Mouse (Mus musculus) hematopoietic stem cell, adult 5-6 weeks (primary cell): ENCODE measurements at regions not wholly inside any gene's neighbourhood (a gene's known extent, or its start where the extent isn't known, plus 50 kb on each side); places are given as distances from the start of the nearest gene placed in this dataset.
A peak's percentile ranks its signal among the peaks of the same experiment; 100 is the strongest.
"Not testable (repeated sequence)": the region's sequence is repeated elsewhere in the genome, so short reads cannot be mapped to it uniquely, and the experiment has no call there.

Experiments
- ATAC-seq, 2 experiments: fragments of 125-278 bp in 1 of 2; replicated peaks in 1 of 2; 2 replicates each; pipeline ENCODE4 v1.8.0; 2016 to 2017; ENCODE audit warnings: inconsistent platforms in 2 of 2, mild to moderate bottlenecking in 2 of 2, moderate number of reproducible peaks in 2 of 2, low read depth in 1 of 2, moderate TSS enrichment in 1 of 2; ENCODE audit not compliant: low FRiP score in 2 of 2, poor library complexity in 2 of 2, severe bottlenecking in 2 of 2, insufficient read depth in 1 of 2, low TSS enrichment in 1 of 2

GRCm38 (mm10) chr6:81768669-81769537 lies 154.6 kb upstream of the Gcfc2 start:
- no peak for ATAC-seq

- ATAC-seq: no peak
These were observed 153.2 kb upstream of the Gcfc2 start for GRCm38 (mm10) chr6:81770301-81770700.

- no peak for ATAC-seq
These were observed 151.6 kb upstream of the Gcfc2 start for GRCm38 (mm10) chr6:81771862-81772261.

GRCm38 (mm10) chr6:81782131-81782530 lies 141.3 kb upstream of the Gcfc2 start:
- no peak for ATAC-seq

- ATAC-seq: no peak
These were observed 140.5 kb upstream of the Gcfc2 start for GRCm38 (mm10) chr6:81782815-81783435.

- no peak for ATAC-seq
These were observed 128.2 kb upstream of the Gcfc2 start for GRCm38 (mm10) chr6:81795281-81795680.

- no peak for ATAC-seq
These were observed 122.6 kb upstream of the Gcfc2 start for GRCm38 (mm10) chr6:81800822-81801221.

GRCm38 (mm10) chr6:81801804-81802203 lies 121.7 kb upstream of the Gcfc2 start:
- no peak for ATAC-seq

GRCm38 (mm10) chr6:81805942-81806341 lies 117.5 kb upstream of the Gcfc2 start:
- no peak for ATAC-seq

GRCm38 (mm10) chr6:81808712-81809111 lies 114.8 kb upstream of the Gcfc2 start:
- no peak for ATAC-seq

- ATAC-seq: no peak
These were observed 108.1 kb upstream of the Gcfc2 start for GRCm38 (mm10) chr6:81815248-81815961.

GRCm38 (mm10) chr6:81815962-81816338 lies 107.5 kb upstream of the Gcfc2 start:
- no peak for ATAC-seq

- peak; percentile 56 to 62; a peak in 1 of 4 replicates for ATAC-seq
These were observed 106.2 kb upstream of the Gcfc2 start for GRCm38 (mm10) chr6:81817050-81817827.

GRCm38 (mm10) chr6:81818573-81818972 lies 104.9 kb upstream of the Gcfc2 start:
- no peak for ATAC-seq

GRCm38 (mm10) chr6:81820078-81820477 lies 103.4 kb upstream of the Gcfc2 start:
- ATAC-seq: no peak

GRCm38 (mm10) chr6:81839474-81840153 lies 83.9 kb upstream of the Gcfc2 start:
- peak; percentile 48 to 80; a peak in 3 of 4 replicates for ATAC-seq

- not testable (repeated sequence) for ATAC-seq
These were observed 55.3 kb upstream of the Gcfc2 start for GRCm38 (mm10) chr6:81868207-81868606.
